Mouse (Mus musculus): ENCODE measurements around the gene Ugp2. TPM values are rescaled to one million over a fixed set of nuclear protein-coding genes. Genes with fewer than 3 reads are reported as not detected.

The Ugp2 gene
- total and polyA plus RNA-seq, 2 experiments from 2014 or later: 121 to 187 TPM

- Histone ChIP-seq H3K9ac (replicated peaks; ENCODE audit: low read depth, low read length) (no peak overlapping the region), H3K9me3 (replicated peaks; ENCODE audit: control insufficient read depth, low read length) (no peaks in the 10 kb centered on the region), H3K36me3 (replicated peaks; ENCODE audit: control insufficient read depth, insufficient read depth, low read length) (peaks cover 42% of the 10 kb centered on the region), H3K4me1 (ENCODE audit: control insufficient read depth, insufficient read depth) (0 out of 2 replicates have a peak, but pooled peaks cover 3% of the 10 kb centered on the region), H3K27me3 (ENCODE audit: control insufficient read depth, insufficient read depth, low read length) (no peaks in the 10 kb centered on the region), H3K27ac (ENCODE audit: low read depth) (no peak overlapping the region), H3K4me3 (ENCODE audit: low read depth, low read length) (no peak overlapping the region), H3K4me2 (ENCODE audit: low read depth, low read length) (no peak overlapping the region)
- TF ChIP-seq CTCF (IDR thresholded peaks at IDR 0.05; ENCODE audit: low read depth): no peak
- TF ChIP-seq EP300 (IDR thresholded peaks at IDR 0.05; ENCODE audit: low read depth): no peak
- ATAC-seq (ENCODE audit: insufficient read depth, low read depth): no peak
- WGBS: 69% methylated on average over 3 of the region's 3 CpGs
- no peak for DNase-seq (ENCODE audit: low spot score)
These were observed 49.4 kb downstream of the Ugp2 start for GRCm38 (mm10) chr11:21321577-21321976.

DNA sequence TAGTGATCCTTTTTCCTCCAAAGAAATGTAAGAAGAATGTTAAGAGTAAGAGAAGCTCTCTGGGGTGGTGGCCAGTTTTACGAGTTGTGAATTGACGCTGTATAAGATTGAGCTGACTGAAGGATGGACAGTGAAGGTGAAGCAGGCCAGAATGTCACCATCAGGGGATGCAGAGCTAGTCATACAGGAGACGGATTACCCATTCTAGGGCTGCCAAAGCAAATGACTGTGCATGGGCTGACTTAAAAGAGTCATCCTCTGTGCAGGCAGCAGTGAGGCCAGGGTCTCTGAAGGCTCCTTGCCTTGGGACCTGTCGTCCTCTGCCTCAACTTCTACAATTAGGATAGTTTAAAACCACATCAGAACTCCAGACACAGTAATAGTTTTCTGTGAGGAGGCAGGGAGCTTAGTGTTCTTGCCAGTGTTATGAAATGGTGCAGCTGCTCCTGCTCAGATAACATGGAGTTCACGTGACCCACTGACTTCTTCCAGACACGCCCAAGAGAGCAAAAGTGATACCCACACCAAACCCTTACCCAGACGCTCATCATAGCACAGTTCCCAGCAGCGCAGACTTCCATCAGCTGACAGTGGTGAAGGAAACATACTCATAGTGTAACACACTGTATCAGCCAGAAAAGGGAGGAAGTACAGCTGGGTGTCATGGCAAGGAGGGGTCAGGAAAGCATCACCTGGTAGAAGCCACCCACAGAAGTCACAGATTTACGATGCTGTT, 56.9 kb downstream of the Ugp2 start:
- no peak overlapping the region for H3K4me3 ChIP-seq (ENCODE audit: low read depth, low read length)
- no peaks in the 10 kb centered on the region for H3K27me3 ChIP-seq (ENCODE audit: control insufficient read depth, insufficient read depth, low read length)
- H3K4me2 ChIP-seq (ENCODE audit: low read depth, low read length): no peak overlapping the region
- no peaks in the 10 kb centered on the region for H3K4me1 ChIP-seq (ENCODE audit: control insufficient read depth, insufficient read depth)
- no peak overlapping the region for H3K27ac ChIP-seq (ENCODE audit: low read depth)
- H3K36me3 ChIP-seq (replicated peaks; ENCODE audit: control insufficient read depth, insufficient read depth, low read length): peaks cover 40% of the 10 kb centered on the region
- H3K9ac ChIP-seq (replicated peaks; ENCODE audit: low read depth, low read length): no peak overlapping the region
- DNase-seq (ENCODE audit: low spot score): no peak
- 0 out of 2 replicates have a peak, but pooled peaks have one; percentile 30 for ATAC-seq (ENCODE audit: insufficient read depth, low read depth)
- no peaks in the 10 kb centered on the region for H3K9me3 ChIP-seq (replicated peaks; ENCODE audit: control insufficient read depth, low read length)
- WGBS: 73% methylated on average over 9 of the region's 9 CpGs
- TF ChIP-seq EP300 (IDR thresholded peaks at IDR 0.05; ENCODE audit: low read depth): no peak
- TF ChIP-seq CTCF (IDR thresholded peaks at IDR 0.05; ENCODE audit: low read depth): no peak

DNA sequence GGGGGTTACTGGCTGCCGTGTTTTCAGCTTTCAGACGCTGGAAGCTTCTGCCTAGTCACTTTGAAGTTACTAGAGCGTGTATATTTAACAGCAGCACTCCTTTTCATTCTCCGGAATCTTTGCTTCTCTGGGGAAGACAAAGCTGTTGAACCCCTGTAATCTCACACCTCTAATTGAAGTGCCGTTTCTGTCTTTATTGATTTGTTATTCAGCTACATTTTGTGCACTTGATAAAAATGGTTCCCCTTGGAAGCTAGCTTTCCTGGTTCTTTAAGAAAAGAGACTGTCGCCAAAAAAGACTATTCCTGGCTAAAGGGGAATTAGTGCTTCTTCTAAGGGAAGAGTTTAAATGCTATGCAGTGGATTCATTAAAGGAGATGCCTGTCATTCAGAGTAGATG, 61.5 kb downstream of the Ugp2 start:
- Histone ChIP-seq H3K9me3 (replicated peaks; ENCODE audit: control insufficient read depth, low read length) (no peaks in the 10 kb centered on the region), H3K4me2 (ENCODE audit: low read depth, low read length) (no peak overlapping the region), H3K4me1 (ENCODE audit: control insufficient read depth, insufficient read depth) (no peaks in the 10 kb centered on the region), H3K4me3 (ENCODE audit: low read depth, low read length) (no peak overlapping the region), H3K9ac (replicated peaks; ENCODE audit: low read depth, low read length) (no peak overlapping the region), H3K27ac (ENCODE audit: low read depth) (no peak overlapping the region), H3K36me3 (replicated peaks; ENCODE audit: control insufficient read depth, insufficient read depth, low read length) (peaks cover 52% of the 10 kb centered on the region), H3K27me3 (ENCODE audit: control insufficient read depth, insufficient read depth, low read length) (no peaks in the 10 kb centered on the region)
- no peak for TF ChIP-seq EP300 (IDR thresholded peaks at IDR 0.05; ENCODE audit: low read depth)
- TF ChIP-seq CTCF (IDR thresholded peaks at IDR 0.05; ENCODE audit: low read depth): no peak
- ATAC-seq (ENCODE audit: insufficient read depth, low read depth): no peak
- WGBS: 61% methylated on average over 6 of the region's 6 CpGs
- no peak for DNase-seq (ENCODE audit: low spot score)

GRCm38 (mm10) chr11:21308119-21308518, 62.9 kb downstream of the Ugp2 start:
- Histone ChIP-seq H3K4me1 (ENCODE audit: control insufficient read depth, insufficient read depth) (no peaks in the 10 kb centered on the region), H3K4me3 (ENCODE audit: low read depth, low read length) (no peak overlapping the region), H3K9me3 (replicated peaks; ENCODE audit: control insufficient read depth, low read length) (no peaks in the 10 kb centered on the region), H3K27me3 (ENCODE audit: control insufficient read depth, insufficient read depth, low read length) (no peaks in the 10 kb centered on the region), H3K9ac (replicated peaks; ENCODE audit: low read depth, low read length) (no peak overlapping the region), H3K4me2 (ENCODE audit: low read depth, low read length) (no peak overlapping the region), H3K27ac (ENCODE audit: low read depth) (no peak overlapping the region), H3K36me3 (replicated peaks; ENCODE audit: control insufficient read depth, insufficient read depth, low read length) (peaks cover 45% of the 10 kb centered on the region)
- 90% methylated on average over 5 of the region's 5 CpGs for WGBS
- ATAC-seq (ENCODE audit: insufficient read depth, low read depth): no peak
- peak; percentile 56 for TF ChIP-seq CTCF (IDR thresholded peaks at IDR 0.05; ENCODE audit: low read depth)
- no peak for TF ChIP-seq EP300 (IDR thresholded peaks at IDR 0.05; ENCODE audit: low read depth)
- DNase-seq (ENCODE audit: low spot score): no peak

DNA sequence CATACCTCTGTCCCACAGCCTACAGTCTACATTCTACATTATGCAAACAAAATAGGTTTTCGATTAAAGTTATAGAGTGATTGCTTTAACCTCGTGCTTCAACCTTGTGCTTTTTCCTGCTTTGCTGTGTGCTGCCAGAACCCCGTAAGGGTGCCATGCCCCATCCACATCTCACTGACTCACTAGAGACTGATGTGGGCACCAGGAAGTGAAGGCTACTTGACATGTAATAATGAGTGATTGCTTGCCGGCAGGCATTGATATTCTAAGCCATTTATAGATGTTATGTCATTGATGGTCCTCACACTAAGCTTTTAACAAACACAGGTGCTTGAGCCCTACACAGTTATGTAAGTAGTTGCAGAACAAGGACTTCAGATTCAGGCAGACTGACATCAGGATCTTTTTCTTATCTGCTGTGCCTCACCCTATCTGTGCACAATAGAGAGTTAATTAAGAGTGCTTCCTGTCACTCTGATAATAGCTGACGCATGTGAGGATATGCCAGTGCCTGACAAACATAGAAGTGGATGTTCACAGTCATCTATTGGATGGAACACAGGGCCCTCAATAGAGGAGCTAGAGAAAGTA, 63.8 kb downstream of the Ugp2 start:
- WGBS: 43% methylated on average over 5 of the region's 5 CpGs
- TF ChIP-seq CTCF (IDR thresholded peaks at IDR 0.05; ENCODE audit: low read depth) (no peak), EP300 (IDR thresholded peaks at IDR 0.05; ENCODE audit: low read depth) (no peak)
- Histone ChIP-seq H3K36me3 (replicated peaks; ENCODE audit: control insufficient read depth, insufficient read depth, low read length) (peaks cover 45% of the 10 kb centered on the region), H3K4me2 (ENCODE audit: low read depth, low read length) (no peak overlapping the region), H3K27me3 (ENCODE audit: control insufficient read depth, insufficient read depth, low read length) (no peaks in the 10 kb centered on the region), H3K9me3 (replicated peaks; ENCODE audit: control insufficient read depth, low read length) (no peaks in the 10 kb centered on the region), H3K4me3 (ENCODE audit: low read depth, low read length) (no peak overlapping the region), H3K4me1 (ENCODE audit: control insufficient read depth, insufficient read depth) (no peaks in the 10 kb centered on the region), H3K27ac (ENCODE audit: low read depth) (no peak overlapping the region), H3K9ac (replicated peaks; ENCODE audit: low read depth, low read length) (no peak overlapping the region)
- no peak for ATAC-seq (ENCODE audit: insufficient read depth, low read depth)
- no peak for DNase-seq (ENCODE audit: low spot score)
